Mouse (Mus musculus): ENCODE measurements around the gene Flrt3.

Flrt3 gene

GRCm38 (mm10) chr2:140670963-140671702, at the start of gene Flrt3:
Flrt3 (minus strand) TSS chr2:140671469.
- no peak for DNase-seq (ENCODE audit: low read depth, low spot score)

- no peak for DNase-seq (ENCODE audit: low read depth, low spot score)
Observed at GRCm38 (mm10) chr2:140717407-140717806, 46.1 kb upstream of the Flrt3 start.

GRCm38 (mm10) chr2:140715822-140716221, 44.6 kb upstream of the Flrt3 start:
- DNase-seq (ENCODE audit: low read depth, low spot score) = no peak

- no peak for DNase-seq (ENCODE audit: low read depth, low spot score)
Observed at GRCm38 (mm10) chr2:140707550-140707949, 36.3 kb upstream of the Flrt3 start.

- no peak for DNase-seq (ENCODE audit: low read depth, low spot score)
Observed at GRCm38 (mm10) chr2:140705278-140705677, 34.0 kb upstream of the Flrt3 start.

- DNase-seq (ENCODE audit: low read depth, low spot score) = no peak
Observed at GRCm38 (mm10) chr2:140704146-140704545, 32.9 kb upstream of the Flrt3 start.

GRCm38 (mm10) chr2:140703377-140703776, 32.1 kb upstream of the Flrt3 start:
- DNase-seq (ENCODE audit: low read depth, low spot score) = no peak

- DNase-seq (ENCODE audit: low read depth, low spot score) = no peak
Observed at GRCm38 (mm10) chr2:140698585-140698984, 27.3 kb upstream of the Flrt3 start.

GRCm38 (mm10) chr2:140693845-140694244, 22.6 kb upstream of the Flrt3 start:
- DNase-seq (ENCODE audit: low read depth, low spot score) = no peak

- no peak for DNase-seq (ENCODE audit: low read depth, low spot score)
Observed at GRCm38 (mm10) chr2:140692461-140692860, 21.2 kb upstream of the Flrt3 start.

- DNase-seq (ENCODE audit: low read depth, low spot score) = no peak
Observed at GRCm38 (mm10) chr2:140691403-140691802, 20.1 kb upstream of the Flrt3 start.

GRCm38 (mm10) chr2:140690906-140691305, 19.6 kb upstream of the Flrt3 start:
- DNase-seq (ENCODE audit: low read depth, low spot score) = no peak

- DNase-seq (ENCODE audit: low read depth, low spot score) = no peak
Observed at GRCm38 (mm10) chr2:140676728-140677127, 5.5 kb upstream of the Flrt3 start.

- DNase-seq (ENCODE audit: low read depth, low spot score) = no peak
Observed at GRCm38 (mm10) chr2:140673466-140673865, 2.2 kb upstream of the Flrt3 start.

- DNase-seq (ENCODE audit: low read depth, low spot score) = no peak
Observed at GRCm38 (mm10) chr2:140670457-140670856, 812 bp downstream of the Flrt3 start.

GRCm38 (mm10) chr2:140669786-140670185, 1.5 kb downstream of the Flrt3 start:
- no peak for DNase-seq (ENCODE audit: low read depth, low spot score)

GRCm38 (mm10) chr2:140669081-140669480, 2.2 kb downstream of the Flrt3 start:
- no peak for DNase-seq (ENCODE audit: low read depth, low spot score)

GRCm38 (mm10) chr2:140668311-140668710, 3.0 kb downstream of the Flrt3 start:
- DNase-seq (ENCODE audit: low read depth, low spot score) = no peak

GRCm38 (mm10) chr2:140667261-140668047, 3.8 kb downstream of the Flrt3 start:
- DNase-seq (ENCODE audit: low read depth, low spot score) = no peak

GRCm38 (mm10) chr2:140666846-140667245, 4.4 kb downstream of the Flrt3 start:
- DNase-seq (ENCODE audit: low read depth, low spot score) = no peak

GRCm38 (mm10) chr2:140664381-140664780, 6.9 kb downstream of the Flrt3 start:
- no peak for DNase-seq (ENCODE audit: low read depth, low spot score)

GRCm38 (mm10) chr2:140662673-140663072, 8.6 kb downstream of the Flrt3 start:
- DNase-seq (ENCODE audit: low read depth, low spot score) = no peak

GRCm38 (mm10) chr2:140653978-140654377, 17.3 kb downstream of the Flrt3 start:
- DNase-seq (ENCODE audit: low read depth, low spot score) = no peak
